Mouse (Mus musculus): Measurements from ENCODE around the gene Tmem198. TPM values are rescaled to one million over a fixed set of nuclear protein-coding genes. Genes with fewer than 3 reads are reported as not detected.

The Tmem198 gene
- polyA plus RNA-seq, 1 experiment: 4.1 TPM

DNA sequence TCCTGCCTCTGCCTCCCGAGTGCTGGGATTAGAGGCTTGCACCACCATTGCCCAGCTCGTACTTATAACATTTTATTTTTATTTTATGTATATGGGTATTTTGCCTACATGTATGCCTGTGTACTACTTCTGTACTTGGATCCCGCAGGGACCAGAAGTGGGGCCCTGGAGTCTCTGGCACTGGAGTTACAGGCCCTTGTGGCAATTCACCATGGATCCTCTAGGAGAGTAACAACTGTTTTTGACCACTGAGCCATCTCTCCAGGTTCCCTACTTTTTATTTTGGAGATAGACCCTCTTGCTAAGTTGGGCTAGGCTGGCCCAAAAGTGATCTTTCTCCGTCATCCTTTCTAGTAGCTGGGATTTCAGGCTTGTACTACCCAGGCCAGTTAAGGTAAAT, 39.1 kb downstream of the Tmem198 start:
- TF ChIP-seq GATA1 (IDR thresholded peaks at IDR 0.05; ENCODE audit: low read length): no peak

- no peak for TF ChIP-seq GATA1 (IDR thresholded peaks at IDR 0.05; ENCODE audit: low read length)
Observed at GRCm38 (mm10) chr1:75519576-75519975, 40.2 kb downstream of the Tmem198 start.

- TF ChIP-seq GATA1 (IDR thresholded peaks at IDR 0.05; ENCODE audit: low read length): no peak
Observed at GRCm38 (mm10) chr1:75521321-75522031, 42.1 kb downstream of the Tmem198 start, which contains the start of gene Stk11ip. TSS of gene Stk11ip (plus strand) at chr1:75521529.

DNA sequence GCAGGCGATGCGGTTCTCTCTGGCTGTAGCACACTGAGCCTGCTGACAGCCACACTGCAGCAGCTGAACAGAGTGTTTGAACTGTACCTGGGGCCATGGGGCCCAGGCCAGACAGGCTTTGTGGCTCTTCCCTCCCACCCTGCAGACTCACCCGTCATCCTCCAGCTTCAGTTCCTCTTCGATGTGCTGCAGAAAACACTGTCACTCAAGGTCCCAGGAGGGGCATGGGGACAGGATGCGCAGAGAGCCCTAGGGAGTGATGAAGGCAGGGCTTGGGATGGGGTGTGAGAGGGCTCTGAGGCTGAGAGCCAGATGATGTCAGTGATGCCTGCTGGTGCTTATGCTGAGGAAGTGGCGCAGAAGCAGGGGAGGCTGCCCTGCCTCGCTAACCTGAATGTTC, 45.3 kb downstream of the Tmem198 start:
- TF ChIP-seq GATA1 (IDR thresholded peaks at IDR 0.05; ENCODE audit: low read length): no peak

- TF ChIP-seq GATA1 (IDR thresholded peaks at IDR 0.05; ENCODE audit: low read length): no peak
Observed at GRCm38 (mm10) chr1:75530546-75530945, 51.2 kb downstream of the Tmem198 start.

- no peak for TF ChIP-seq GATA1 (IDR thresholded peaks at IDR 0.05; ENCODE audit: low read length)
Observed at GRCm38 (mm10) chr1:75532280-75533172, 53.2 kb downstream of the Tmem198 start.

GRCm38 (mm10) chr1:75533325-75534252, 54.3 kb downstream of the Tmem198 start:
- no peak for TF ChIP-seq GATA1 (IDR thresholded peaks at IDR 0.05; ENCODE audit: low read length)

Other genes with a start within 250 kb of the Tmem198 start
- not detected in 2 replicates for gene A630095N17Rik, start 247.4 kb upstream of the Tmem198 start, polyA plus RNA-seq (2012)
- 11.3 and 14.7 TPM in 2 replicates for gene Dnajb2, start 243.1 kb upstream of the Tmem198 start, polyA plus RNA-seq (2012)
- 1.1 and 1.4 TPM in 2 replicates for gene Ptprn, start 215.0 kb upstream of the Tmem198 start, polyA plus RNA-seq (2012)
- not detected in 2 replicates for gene Resp18, start 201.1 kb upstream of the Tmem198 start, polyA plus RNA-seq (2012)
- gene Dnpep, start 161.5 kb upstream of the Tmem198 start, polyA plus RNA-seq (2012): 46.2 and 77.7 TPM in 2 replicates
- gene Des, start 119.2 kb upstream of the Tmem198 start, polyA plus RNA-seq (2012): 1.4 and 1.6 TPM in 2 replicates
- gene Speg, start 104.2 kb upstream of the Tmem198 start, polyA plus RNA-seq (2012): 0.09 and 0.33 TPM in 2 replicates
- gene Gmppa, start 43.6 kb upstream of the Tmem198 start, polyA plus RNA-seq (2012): 292 TPM in 2 replicates
- gene Asic4, start 29.1 kb upstream of the Tmem198 start, polyA plus RNA-seq (2012): 0.40 and 0.56 TPM in 2 replicates
- 99.0 and 103 TPM in 2 replicates for gene Chpf, start 225 bp upstream of the Tmem198 start, polyA plus RNA-seq (2012)
- not detected in 2 replicates for gene Obsl1, start 26.9 kb downstream of the Tmem198 start, polyA plus RNA-seq (2012)
- gene Inha, start 27.5 kb downstream of the Tmem198 start, polyA plus RNA-seq (2012): not detected in 2 replicates
- gene Stk11ip, start 42.0 kb downstream of the Tmem198 start, polyA plus RNA-seq (2012): 134 and 160 TPM in 2 replicates
- not detected in 2 replicates for gene Slc4a3, start 66.7 kb downstream of the Tmem198 start, polyA plus RNA-seq (2012)